Mouse (Mus musculus) c-Kit-positive CD71-positive TER-119-positive erythroid progenitor cells, embryonic 14.5 days (primary cell): ENCODE measurements around the gene Trpt1.

Experiments used
- DNase-seq: peaks from one replicate; pipeline ENCODE4 v3.0.0-alpha.2; 2013; ENCODE audit warnings: low spot score

The Trpt1 gene

DNA sequence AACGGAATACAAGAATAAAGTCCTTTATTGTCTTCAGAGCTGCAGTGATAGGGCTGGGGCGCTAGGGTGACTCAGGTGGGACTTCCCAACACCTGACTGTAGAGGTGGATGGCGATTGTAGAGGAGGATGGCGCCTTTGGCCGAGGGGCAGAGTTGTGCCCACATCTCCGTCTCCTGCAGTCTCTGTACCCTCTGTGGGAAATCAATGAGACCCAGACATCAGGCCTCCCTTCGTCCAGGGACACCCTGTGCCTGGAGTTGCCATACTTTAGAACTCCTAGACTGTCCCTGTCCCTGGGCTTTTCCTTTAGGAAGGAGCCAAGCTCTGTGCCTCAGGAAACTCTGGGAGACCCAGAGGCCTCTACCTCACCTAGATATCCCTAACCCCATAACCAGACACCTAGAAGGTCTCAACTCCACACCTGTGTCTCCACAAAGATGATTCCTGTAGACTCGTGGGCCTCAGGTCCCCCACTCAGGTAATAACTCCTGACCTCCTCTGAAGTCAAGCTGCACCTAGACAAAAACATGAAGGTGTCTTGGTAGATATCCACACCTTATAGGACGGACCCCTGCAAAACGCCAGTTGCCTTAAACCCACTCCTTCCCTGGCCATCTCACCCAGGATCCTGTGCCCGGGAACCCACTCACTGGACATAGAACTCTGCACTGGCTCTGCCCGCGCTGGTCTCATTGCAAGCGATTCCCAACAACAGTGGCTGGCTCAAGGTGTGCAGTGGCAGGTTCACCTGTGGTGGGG is 2.7 kb upstream of the Trpt1 start:
- DNase-seq = no peak

DNA sequence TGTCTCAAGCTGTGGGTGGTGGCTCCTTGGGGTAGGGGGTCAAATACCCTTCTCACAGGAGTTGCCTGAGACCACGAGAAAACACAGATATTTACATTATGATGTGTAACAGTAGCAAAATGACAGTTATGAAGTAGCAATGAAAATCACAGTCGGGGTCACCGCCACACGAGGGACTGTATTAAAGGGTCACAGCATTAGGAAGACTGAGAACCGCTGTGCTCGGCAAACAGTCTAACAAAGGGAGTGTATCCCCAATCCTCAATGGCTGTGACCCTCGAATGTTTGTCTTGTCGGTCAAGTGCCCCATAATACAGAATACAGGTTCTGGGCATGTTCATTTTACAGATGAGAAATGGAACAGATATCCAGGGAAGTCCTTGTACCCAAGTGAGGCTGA is 1.9 kb upstream of the Trpt1 start:
- DNase-seq = no peak

DNA sequence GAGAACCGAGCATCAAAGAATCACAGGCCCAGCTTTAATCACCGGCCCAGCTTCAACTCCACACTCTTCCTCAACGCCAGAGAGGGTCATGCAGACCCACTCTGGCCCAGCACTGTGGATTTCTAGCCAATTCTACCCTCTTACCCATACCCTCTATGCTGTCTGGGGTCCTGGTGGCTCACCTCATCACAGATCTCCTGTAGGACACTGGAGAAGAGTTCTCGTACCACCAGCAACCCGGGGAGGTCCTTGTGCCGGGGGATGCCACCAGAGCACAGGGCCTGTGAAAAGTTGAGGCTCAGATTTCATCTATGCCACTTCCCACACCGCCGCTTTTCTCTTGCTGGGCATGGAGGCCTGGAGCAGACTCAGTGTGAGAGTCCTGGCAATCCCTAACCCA is 1.4 kb upstream of the Trpt1 start:
- DNase-seq = no peak

DNA sequence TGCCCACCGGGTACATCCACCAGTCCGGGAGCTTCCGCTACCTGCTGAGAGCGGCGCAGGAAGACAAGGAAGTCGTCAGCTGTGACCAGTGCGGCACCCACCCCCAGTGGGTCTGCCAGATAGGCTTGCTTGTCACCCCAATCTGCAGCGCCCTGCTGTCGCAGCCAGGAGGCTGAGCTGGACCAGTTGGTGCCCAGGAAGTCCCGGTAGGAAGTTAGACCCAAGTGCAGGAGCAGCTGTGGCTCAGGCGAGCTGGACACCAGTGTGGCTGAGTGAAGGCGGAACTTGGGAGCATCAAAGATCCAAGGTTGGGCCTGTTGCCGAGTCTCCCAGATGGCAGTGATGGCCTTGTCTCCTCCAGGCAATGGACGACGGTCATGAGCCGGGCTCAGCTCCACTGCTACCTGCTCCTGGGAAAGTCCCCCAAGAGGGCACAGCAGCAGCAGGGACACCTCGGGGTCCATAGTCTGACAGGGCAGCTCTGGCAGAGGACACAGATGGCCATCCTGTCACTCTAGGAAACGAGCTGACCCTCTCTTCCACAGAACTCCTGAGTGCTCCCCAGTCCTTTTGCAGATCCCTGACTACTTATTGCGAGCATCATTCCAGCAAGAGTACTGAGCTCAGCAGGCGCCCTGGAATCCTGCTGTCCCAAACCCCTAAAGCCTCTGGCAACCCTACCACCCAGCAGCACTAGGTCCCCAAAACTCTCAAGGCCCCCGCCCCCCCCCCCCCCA is 508 bp upstream of the Trpt1 start:
- no peak for DNase-seq

DNA sequence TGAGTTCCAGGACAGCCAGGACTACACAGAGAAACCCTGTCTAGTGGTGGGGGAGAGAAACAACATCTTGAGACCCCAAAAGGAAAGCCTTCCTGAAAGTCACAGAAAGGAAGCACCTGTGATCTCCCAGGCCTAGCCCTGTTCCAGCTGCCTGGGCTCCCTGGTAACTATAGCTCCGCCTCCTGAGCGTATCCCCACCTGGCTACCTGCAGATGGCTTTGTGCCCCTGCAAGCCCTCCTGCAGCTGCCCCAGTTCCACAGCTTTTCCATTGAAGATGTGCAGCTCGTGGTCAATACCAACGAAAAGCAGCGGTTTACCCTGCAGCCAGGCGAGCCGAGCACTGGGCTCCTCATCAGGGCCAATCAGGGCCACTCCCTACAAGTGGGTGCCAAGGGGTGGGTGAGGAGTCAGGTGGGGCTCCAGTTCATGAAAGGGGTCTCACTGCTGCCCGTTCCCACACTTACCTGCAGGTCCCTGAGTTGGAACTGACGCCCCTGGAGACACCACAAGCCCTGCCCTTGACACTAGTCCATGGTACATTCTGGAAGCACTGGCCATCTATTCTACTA is 1.9 kb downstream of the Trpt1 start:
- no peak for DNase-seq

DNA sequence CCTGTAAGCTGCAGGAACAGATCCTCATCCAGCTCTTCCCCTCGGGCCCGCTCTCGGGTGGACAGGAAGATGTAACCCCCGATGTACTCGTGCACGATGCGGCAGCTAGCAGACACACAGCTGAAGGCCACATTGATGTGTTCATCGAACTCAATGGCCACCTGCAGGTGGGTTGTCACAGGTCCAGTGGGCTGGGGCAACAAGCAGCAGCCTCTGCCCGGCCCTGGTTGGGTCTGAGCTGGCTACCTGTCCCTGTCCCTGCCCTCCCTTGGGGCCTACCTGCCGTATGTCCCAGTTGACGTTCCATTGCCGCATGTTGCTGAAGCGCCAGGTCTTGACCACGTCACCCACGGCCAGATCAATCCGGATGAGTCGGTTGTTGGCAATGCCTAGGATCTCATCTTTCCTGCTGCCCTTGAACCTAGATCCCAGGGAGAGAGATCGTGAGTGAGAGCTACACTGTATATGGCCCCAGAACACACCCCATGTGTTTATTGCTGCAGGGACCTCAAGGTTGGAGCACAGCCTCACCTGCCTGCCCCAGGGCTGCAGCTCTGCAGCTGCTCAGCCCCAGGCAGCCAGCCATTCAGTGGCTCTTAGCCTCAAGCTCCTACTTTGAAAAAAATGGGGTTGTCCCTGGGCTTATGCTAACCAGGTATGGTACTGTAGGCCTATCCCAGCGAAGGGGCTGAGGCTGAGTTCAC is 3.6 kb downstream of the Trpt1 start:
- DNase-seq = no peak

DNA sequence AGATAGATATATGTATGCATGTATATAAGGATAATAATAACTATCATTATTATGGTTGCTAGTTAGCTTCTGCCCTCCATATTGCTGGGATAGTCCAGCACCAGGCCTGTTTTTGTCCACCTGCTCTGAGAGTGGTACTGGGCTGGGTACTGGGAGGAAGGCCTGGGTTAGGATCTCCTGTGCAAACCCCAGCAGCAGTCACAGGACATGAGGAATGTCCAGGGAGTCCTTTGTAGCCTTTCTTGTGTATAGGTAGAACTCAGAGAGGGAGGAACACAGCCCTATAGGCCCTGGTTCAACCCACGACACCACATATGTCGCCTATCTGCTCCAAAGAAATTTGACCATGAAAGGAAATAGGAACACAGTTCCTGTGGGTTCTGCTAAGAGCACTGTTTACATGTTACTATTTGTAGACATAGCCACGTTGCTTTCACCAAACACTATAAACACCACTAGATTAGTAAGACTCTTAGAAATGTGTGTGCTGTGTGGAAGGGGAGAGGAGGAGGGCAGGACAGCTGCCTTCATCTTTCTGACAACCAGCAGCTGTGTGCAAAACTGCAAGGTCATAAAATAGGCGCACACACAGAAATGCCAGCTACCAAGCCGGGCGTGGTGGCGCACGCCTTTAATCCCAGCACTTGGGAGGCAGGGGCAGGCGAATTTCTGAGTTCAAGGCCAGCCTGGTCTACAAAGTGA is 11.1 kb downstream of the Trpt1 start:
- no peak for DNase-seq

DNA sequence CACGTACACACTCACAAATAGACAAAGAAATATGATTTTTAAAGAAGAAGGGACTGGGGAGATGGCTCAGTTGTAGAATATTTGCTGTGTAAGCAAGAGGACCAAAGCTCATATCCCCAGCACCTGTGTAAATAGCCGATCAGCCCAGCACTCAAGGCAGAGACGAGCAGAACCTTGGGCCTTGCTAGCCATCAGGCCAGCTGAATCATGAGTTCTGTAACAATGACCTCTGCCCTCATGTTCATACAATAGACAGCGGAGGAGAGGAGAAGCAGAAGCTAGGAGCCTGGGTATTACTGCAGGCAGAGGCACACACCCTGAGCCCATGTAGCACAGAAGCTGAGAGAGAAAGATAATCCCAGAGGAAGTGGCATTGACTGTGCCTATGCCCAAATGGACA is 16.5 kb downstream of the Trpt1 start:
- no peak for DNase-seq

DNA sequence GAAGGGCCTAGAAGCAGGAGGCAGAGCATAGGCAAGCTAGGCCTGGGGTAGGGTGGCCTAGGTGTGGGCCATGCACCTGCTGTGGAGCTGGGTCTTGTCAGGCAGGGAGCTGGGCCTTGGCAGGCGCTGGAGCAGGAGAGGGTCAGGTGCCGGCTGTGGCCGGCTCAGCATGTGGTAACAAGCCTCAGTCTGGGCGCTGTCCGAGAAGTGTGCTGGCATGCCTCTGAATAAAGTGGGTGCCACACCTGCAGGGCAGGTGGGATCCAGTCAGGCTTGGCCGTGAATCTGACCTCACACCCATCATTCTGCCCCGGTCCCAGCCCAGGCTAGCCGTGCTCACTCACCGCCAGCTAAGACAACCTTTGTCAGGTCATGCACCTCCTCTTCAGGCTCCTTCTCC is 18.1 kb downstream of the Trpt1 start:
- DNase-seq = no peak

DNA sequence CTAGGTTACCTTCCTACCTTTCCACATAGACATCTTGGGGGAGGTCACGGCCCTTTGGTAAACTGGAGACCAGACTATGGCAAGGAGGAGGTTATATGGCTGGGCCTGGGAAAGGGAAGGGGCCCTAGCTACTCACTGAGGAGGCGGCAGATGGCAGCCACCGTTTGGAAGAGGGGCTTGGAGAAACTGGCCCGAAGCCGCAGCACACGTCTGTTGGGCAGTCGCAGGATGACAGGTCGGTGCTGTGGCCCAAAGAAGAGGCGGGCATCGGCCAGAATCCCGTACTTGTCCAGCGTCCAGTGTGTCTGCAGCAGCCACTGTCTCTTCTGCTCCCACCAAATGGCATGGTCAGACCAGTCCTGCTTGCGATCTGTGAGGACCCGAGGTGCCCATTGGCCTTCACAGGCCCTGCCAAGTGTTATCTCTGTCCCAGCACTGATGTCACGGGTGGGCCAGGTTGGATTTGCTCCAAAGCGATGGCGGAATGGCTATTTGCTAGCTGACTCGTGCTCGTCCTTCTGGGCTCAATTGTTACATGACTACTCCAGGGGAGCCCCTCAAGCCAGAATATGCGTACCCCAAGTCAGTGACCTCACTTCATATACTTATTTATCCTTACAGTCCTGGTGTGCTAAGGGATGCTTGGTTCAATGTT is 18.7 kb downstream of the Trpt1 start:
- DNase-seq = no peak

DNA sequence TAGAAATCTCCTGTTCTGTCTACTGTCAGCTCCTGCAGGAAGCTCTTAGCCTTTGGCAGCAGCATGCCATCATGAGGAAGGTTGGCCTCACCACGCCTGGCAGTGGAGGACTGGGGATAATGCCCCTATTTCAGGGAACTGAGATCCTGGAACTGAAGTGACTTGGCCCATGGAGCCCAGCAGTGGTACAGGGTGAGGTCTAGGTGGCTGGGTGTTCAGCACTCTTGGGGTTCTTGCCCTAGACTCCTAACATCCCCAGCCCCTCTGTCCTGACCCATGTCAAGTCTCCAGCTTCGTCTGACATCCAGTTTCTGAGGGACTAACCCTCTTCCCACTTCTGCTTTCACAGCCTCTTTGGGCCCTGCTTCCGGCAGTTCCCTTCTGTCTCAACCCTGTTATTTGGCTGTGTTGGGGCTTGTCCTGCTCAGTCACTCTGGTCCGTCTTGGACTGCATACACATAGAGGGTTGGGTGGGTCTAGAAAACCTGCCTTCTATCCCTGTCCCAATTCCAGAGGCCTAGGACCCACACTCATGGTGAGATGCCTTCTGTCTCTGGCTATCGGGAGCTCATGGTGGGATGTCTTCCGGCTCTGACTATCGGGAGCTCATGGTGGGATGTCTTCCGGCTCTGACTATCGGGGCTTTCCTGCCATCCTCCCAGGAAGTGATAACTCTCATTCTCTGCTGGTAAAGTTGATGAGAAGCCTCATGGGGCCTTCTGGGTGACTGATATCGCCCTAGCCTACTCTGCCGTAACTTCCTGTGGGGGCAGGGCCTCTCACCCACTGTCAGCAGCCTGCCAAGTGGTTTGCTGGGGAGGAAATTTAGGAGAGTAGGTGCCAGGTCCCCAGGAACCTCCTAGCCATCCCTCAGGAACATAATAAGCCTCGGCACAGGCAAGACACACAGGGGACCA is 21.9 kb downstream of the Trpt1 start:
- peak; percentile 83 for DNase-seq

DNA sequence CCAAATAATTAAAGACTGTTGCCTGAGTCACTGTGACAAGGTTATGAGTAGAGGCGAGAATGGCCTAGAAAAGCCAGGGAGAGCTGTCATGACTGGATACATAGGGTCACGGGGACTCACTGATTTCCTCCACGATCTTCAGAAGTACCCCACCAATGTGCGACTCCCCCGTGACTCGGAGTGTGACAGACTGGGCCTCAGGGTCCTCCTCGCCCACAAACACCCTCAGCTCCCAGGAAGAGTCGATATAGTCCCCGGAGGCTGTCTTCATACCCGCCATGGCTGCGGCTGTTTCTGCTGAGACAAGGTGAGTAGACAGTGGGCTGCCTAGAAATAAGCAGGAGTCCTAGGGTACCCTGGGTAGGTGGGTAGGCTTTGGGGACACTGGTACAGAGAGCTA is 22.6 kb downstream of the Trpt1 start:
- DNase-seq = no peak

DNA sequence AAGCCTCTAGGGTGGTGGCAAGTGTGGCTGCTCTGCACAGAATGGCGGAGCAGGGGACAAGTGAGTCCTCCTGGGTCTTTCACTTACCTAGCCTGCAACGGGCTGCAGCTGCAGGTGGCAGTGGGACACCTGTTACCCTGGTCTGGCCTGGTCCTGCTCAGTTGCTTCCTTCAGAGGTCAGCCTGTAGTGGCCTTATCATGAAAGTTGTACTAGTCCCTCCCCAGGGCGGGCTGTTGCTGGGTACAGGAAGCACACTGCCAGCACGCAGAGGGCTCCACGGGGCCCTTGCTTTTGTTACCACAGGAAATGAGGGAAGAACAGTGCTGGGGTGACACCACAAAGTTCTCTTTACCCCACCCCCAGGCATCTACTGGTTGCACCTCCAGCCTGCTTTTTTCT is 23.3 kb downstream of the Trpt1 start, which contains the start of gene Fermt3:
TSS of gene Fermt3 (minus strand) at position 279 of the 400 bp plus-strand sequence.
- peak; percentile 74 for DNase-seq

DNA sequence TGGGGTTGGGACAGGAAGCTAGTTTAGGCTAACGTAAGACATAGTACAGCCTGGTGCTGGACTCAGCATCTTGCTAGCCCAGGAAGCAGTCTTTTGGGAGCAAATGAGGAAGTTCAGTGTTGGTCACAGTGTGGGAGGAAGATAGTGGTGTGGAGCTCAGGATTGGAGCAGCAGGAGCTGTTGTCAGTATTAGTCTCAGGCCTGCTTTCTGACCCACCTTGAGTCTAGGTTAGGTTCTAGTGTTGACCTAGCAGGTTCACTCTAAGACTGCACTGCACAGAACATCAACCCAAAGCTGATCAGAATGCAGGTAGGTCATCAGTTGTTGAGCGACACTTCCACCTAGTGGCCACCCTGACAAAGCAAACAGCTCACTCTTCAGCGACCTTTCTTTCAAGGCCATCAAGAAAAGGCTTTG is 24.3 kb downstream of the Trpt1 start:
- peak; percentile 71 for DNase-seq

DNA sequence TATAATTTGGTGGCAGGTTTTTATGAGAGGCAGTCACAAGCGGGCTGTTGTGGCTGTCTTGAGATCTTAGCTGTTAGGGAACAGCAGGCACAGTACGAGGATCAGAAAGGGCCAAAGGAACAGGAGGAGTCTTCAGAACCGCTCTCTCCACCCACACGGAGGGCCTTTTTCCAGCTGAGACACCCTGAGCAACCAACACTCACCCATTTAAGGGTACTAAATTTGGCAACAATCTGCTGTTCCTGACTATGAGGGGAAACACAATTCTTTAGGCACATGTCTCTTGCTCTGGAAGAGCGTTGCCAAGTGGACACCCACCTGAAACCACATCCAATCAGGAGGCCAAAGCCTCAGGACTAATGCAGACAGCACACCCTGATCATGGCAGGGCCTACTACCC is 33.6 kb downstream of the Trpt1 start:
- no peak for DNase-seq

DNA sequence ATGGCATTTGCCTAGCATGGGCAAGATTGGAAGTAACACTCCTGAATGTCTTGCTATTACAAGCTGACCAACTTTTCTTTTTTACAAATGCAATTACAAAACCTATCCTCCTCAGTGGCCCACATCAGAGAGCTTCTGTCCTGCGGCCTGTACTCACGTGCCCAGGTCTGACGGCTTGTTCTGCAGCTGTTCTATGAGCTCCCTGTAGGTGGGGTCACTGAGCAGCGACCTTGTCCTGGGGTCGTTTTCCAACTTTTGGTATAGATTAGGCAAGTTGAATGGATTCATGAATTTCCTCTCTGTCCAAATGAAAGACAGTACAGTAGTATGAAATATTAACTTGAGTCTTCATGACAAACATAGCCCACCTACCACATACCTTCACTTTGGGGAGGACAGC is 38.1 kb downstream of the Trpt1 start:
- no peak for DNase-seq

DNA sequence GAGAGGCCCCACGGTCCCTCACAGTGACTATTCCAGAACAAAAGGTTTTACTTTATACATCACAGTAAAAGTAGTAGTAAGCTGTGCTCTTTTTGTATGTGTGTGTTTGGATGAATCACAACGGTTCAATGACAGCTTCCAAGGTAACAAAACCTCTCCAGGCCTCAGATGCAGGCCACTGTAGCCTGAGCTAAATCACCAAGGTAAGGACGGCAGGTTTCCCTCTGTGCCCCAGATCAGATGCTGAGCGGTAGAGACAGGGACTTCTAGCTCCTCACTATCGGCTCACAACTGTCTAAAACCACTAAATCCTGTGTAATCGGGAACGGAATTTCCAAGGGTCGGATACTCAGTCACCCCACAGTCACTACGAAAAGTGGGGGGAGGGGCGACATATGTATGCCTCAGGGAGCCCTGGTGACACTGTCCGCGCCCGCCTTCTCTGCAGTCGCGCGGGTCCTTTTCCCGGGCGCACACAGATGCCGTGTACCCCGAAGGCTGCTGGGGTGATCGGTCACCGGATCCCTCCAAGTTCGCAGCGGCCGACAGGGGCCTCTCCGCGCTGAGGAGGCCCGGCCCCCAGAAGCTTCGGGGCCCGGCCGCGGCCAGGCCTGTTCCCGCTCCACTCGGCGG is 43.3 kb downstream of the Trpt1 start:
- peak; percentile 62 for DNase-seq

DNA sequence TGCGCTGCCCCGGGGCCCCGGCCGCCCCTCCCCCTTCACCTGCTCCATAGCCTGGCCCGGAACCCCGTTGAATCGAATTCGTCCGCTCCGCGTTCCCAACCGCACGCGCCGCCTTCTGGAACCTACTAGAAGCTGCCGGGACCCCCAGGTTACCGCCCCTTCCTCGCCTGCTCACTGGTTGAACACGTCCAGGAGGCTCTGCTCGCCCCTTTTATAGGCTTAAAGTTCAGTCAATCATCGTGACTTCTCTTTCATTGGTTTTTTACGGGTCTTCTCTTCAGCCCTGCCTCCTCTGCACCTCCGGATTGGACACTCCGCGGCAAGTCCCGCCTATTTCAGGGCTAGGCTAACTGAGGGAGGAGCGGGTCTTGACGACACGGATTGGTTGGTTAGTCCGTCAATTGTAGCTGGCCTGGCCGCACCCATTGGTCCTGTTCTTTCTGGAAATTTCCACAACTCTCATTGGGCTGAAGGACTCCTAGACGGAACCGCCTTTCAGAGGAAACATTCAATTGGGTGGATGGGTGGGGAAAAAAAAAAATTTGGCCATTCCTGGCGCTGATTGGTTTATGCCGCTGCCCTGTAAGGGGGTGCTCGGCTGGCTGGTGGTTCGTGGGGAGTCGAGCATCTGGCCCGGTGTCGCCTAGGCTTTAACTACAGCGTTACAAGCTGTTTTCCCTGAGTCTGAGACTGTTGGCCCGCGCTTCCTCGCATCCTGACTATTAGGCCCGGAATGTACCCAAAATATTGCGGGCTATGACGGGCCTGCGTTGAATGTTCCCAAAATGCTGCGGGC is 44.1 kb downstream of the Trpt1 start, which contains the start of gene Stip1:
TSS of gene Stip1 (minus strand) at position 127 of the 796 bp plus-strand sequence.
- peak; percentile 100 for DNase-seq

DNA sequence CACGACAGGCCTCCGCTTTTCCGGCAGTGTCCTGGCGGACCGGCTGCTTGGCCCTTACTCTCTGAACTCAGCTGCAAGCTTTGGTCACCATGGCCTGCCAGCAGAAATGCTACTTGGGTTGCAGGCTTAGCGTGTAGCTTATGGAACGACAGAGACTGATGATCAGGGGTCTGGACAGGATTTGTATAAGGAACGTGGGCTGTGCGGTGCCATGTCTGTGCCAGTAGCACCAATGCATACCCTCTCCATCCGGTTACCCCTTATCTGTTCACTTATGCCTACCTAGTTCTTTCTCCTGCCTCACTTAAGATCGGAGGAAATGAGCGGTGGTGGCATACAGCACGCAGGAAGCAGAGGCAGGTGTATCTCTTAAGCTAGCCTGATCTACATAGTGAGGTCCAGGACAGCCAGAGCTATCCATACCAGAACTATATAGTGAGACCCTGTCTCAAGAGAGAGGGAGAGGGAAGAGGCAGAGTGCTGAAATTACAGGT is 44.8 kb downstream of the Trpt1 start:
- DNase-seq = no peak
